Mouse (Mus musculus): ENCODE results near the gene Tmem239.

DNA sequence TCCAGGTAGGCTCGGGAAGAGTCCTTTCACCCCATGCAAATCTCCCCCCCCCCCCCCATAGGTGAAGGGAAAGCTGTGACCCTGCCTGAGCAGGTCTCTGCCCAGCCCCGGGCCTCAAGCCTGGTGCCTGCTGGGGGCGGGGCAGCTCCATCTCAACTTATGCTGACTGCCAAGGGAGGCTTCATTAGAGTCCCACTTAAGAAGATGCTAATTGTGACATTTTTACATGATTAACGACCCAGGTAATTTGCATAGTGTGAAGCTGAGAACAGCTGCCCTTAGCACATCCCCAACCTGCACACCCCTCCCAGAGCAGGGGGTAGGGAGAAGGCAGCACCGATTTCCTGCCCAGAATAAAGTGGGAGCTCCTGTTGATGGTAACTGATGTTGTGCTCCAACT is 47.4 kb upstream of the Tmem239 start:
- TF ChIP-seq POLR2AphosphoS5 (IDR thresholded peaks at IDR 0.05; ENCODE audit: insufficient replicate concordance, low read depth, low read length) (no peak), CTCF (IDR thresholded peaks at IDR 0.05; ENCODE audit: low read depth, low read length) (no peak)
